Mouse (Mus musculus): ENCODE measurements around the gene Olfr724. TPM values are rescaled to one million over a fixed set of nuclear protein-coding genes. Genes with fewer than 3 reads are reported as not detected.

The Olfr724 gene
- not detected for polyA plus RNA-seq (2014; fragmentation: Illumina TruSeq; extraction: RNeasy Lipid Tissue Mini Kit (QIAGEN cat#74804); ENCODE audit: low replicate concordance)

DNA sequence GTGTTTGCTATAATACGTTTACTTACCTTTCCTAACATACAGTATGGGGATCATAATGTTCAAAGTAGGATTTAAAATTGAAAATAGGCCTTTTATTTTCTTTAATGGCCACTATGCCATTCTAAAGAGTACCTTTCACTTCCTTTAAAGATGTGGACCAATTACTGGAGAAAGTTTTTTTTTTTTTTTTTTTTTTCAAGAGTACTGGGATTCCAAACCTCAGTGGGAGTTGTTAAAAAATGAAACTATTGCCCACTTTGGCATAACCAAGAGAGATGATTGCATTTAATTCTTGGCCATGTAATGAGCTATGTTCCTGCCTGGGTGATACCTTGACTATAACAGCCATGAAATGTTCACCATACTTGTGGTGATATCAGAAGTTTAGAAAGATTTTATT, at the start of gene Olfr724:
Olfr724 (minus strand) TSS at position 101 of the 400 bp plus-strand sequence.

DNA sequence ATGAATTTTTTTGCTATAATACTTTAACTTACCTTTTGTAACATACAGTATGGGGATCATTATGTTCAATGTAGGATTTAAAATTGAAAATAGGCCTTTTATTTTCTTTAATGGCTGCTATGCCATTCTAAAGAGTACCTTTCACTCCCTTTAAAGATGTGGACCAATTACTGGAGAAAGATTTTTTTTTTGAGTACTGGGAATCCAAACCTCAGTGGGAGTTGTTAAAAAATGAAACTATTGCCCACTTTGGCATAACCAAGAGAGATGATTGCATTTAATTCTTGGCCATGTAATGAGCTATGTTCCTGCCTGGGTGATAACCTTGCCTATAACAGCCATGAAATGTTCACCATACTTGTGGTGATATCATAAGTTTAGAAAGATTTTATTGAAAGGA, 31.4 kb downstream of the Olfr724 start, which contains the start of gene Olfr723:
Olfr723 (minus strand) TSS at position 101 of the 400 bp plus-strand sequence.

Other genes starting within 250 kb of the Olfr724 start
- 2.4 TPM for gene Armh4, start 179.9 kb downstream of the Olfr724 start, polyA plus RNA-seq (2014; fragmentation: Illumina TruSeq; extraction: RNeasy Lipid Tissue Mini Kit (QIAGEN cat#74804); ENCODE audit: low replicate concordance)
- not detected for gene Olfr722, start 61.3 kb downstream of the Olfr724 start, polyA plus RNA-seq (2014; fragmentation: Illumina TruSeq; extraction: RNeasy Lipid Tissue Mini Kit (QIAGEN cat#74804); ENCODE audit: low replicate concordance)
- not detected for gene Olfr723, start 31.5 kb downstream of the Olfr724 start, polyA plus RNA-seq (2014; fragmentation: Illumina TruSeq; extraction: RNeasy Lipid Tissue Mini Kit (QIAGEN cat#74804); ENCODE audit: low replicate concordance)
- gene Olfr725, start 77.1 kb upstream of the Olfr724 start, polyA plus RNA-seq (2014; fragmentation: Illumina TruSeq; extraction: RNeasy Lipid Tissue Mini Kit (QIAGEN cat#74804); ENCODE audit: low replicate concordance): not detected
- gene Olfr726, start 127.7 kb upstream of the Olfr724 start, polyA plus RNA-seq (2014; fragmentation: Illumina TruSeq; extraction: RNeasy Lipid Tissue Mini Kit (QIAGEN cat#74804); ENCODE audit: low replicate concordance): not detected
- not detected for gene Olfr727, start 159.9 kb upstream of the Olfr724 start, polyA plus RNA-seq (2014; fragmentation: Illumina TruSeq; extraction: RNeasy Lipid Tissue Mini Kit (QIAGEN cat#74804); ENCODE audit: low replicate concordance)
- not detected for gene Olfr728, start 179.4 kb upstream of the Olfr724 start, polyA plus RNA-seq (2014; fragmentation: Illumina TruSeq; extraction: RNeasy Lipid Tissue Mini Kit (QIAGEN cat#74804); ENCODE audit: low replicate concordance)
- not detected for gene Olfr729, start 189.6 kb upstream of the Olfr724 start, polyA plus RNA-seq (2014; fragmentation: Illumina TruSeq; extraction: RNeasy Lipid Tissue Mini Kit (QIAGEN cat#74804); ENCODE audit: low replicate concordance)
- gene Olfr730, start 224.9 kb upstream of the Olfr724 start, polyA plus RNA-seq (2014; fragmentation: Illumina TruSeq; extraction: RNeasy Lipid Tissue Mini Kit (QIAGEN cat#74804); ENCODE audit: low replicate concordance): not detected